Mouse (Mus musculus) forebrain, postnatal 0 days (tissue): Measurements from ENCODE around the gene Pcdh7. TPM values are rescaled to one million over a fixed set of nuclear protein-coding genes. Genes with fewer than 3 reads are reported as not detected.

Experiments used
- ATAC-seq: fragments of 200-750 bp; cut with Nextera tagmentation; 2 replicates; pipeline ENCODE4 v1.8.0; 2017; ENCODE audit warnings: mild to moderate bottlenecking, moderate library complexity
- DNase-seq: peaks from one replicate; pipeline ENCODE4 v3.0.0-alpha.2; 2015
- H3K27ac ChIP-seq: fragments of 300-500 bp; sonication (generic); 2 replicates; pipeline ENCODE4 v1.5.1; 2014; ENCODE audit warnings: low read depth, mild to moderate bottlenecking, antibody characterized with exemption, low read length, moderate library complexity, mixed read lengths
- H3K27me3 ChIP-seq: fragments of 300-500 bp; sonication (generic); 2 replicates; pipeline ENCODE4 v1.6.1; 2014; ENCODE audit warnings: mild to moderate bottlenecking, low read length, mixed read lengths; ENCODE audit not compliant: insufficient read depth
- H3K36me3 ChIP-seq: fragments of 300-500 bp; sonication (generic); 2 replicates; pipeline ENCODE4 v1.6.1; 2014; ENCODE audit warnings: mild to moderate bottlenecking, moderate library complexity; ENCODE audit not compliant: insufficient read depth
- H3K4me1 ChIP-seq: fragments of 300-500 bp; sonication (generic); 2 replicates; pipeline ENCODE4 v1.6.1; 2014; ENCODE audit warnings: antibody characterized with exemption; ENCODE audit not compliant: insufficient read depth
- H3K4me2 ChIP-seq: fragments of 300-500 bp; sonication (generic); 2 replicates; pipeline ENCODE4 v1.6.1; 2014; ENCODE audit warnings: low read depth, mild to moderate bottlenecking, moderate library complexity
- H3K4me3 ChIP-seq: fragments of 300-500 bp; sonication (generic); 2 replicates; pipeline ENCODE4 v1.5.1; 2014; ENCODE audit warnings: low read depth, low read length, mixed read lengths
- H3K9ac ChIP-seq: fragments of 300-500 bp; sonication (generic); 2 replicates; pipeline ENCODE4 v1.6.1; 2014; ENCODE audit warnings: mild to moderate bottlenecking
- H3K9me3 ChIP-seq: fragments of 300-500 bp; sonication (generic); 2 replicates; pipeline ENCODE4 v1.6.1; 2016; ENCODE audit warnings: low read length
- CTCF ChIP-seq: sonication (generic); IDR thresholded peaks from 2 replicates; pipeline ENCODE4 v1.5.1; 2016; ENCODE audit warnings: antibody characterized with exemption, control low read depth, low read depth
- WGBS: fragments of 180-500 bp; shearing (Covaris S2); extraction: QIAGEN DNeasy Blood & Tissue Kit; methylation state at CpG from one replicate; pipeline ENCODE4 v1.1.7; 2014; 5-methylcytosine and 5-hydroxymethylcytosine counted together
- polyA plus RNA-seq: library from polyadenylated mRNA; unstranded; fragments of >200 nt; fragmentation: Nextera tagmentation; extraction: Ambion mirVana; gene quantifications from 2 replicates; pipeline ENCODE4 v1.2.1, GENCODE M21; 2015
- total RNA-seq: library from RNA; depleted of rRNA; stranded (reverse); fragments of >200 nt; gene quantifications from 2 replicates; pipeline ENCODE4 v1.2.3, GENCODE M21; 2014

Pcdh7 gene
- total and polyA plus RNA-seq, 2 experiments from 2014 or later = 15.5 to 89.3 TPM

- no peak overlapping the region for H3K27ac ChIP-seq
- H3K4me2 ChIP-seq = no peak overlapping the region
- H3K9ac ChIP-seq = no peak overlapping the region
- ATAC-seq (no peak), DNase-seq (no peak)
- 85% methylated on average over 3 of the region's 3 CpGs for WGBS
- no peaks in the 10 kb centered on the region for H3K27me3 ChIP-seq
- no peaks in the 10 kb centered on the region for H3K36me3 ChIP-seq
- TF ChIP-seq CTCF = no peak
- H3K4me3 ChIP-seq = no peak overlapping the region
- no peaks in the 10 kb centered on the region for H3K4me1 ChIP-seq
- H3K9me3 ChIP-seq = no peaks in the 10 kb centered on the region
Observed at GRCm38 (mm10) chr5:58175532-58175931, 457.8 kb downstream of the Pcdh7 start.
